7 mouse cellular contexts compared by ENCODE assay signal in the genomic region with DNA sequence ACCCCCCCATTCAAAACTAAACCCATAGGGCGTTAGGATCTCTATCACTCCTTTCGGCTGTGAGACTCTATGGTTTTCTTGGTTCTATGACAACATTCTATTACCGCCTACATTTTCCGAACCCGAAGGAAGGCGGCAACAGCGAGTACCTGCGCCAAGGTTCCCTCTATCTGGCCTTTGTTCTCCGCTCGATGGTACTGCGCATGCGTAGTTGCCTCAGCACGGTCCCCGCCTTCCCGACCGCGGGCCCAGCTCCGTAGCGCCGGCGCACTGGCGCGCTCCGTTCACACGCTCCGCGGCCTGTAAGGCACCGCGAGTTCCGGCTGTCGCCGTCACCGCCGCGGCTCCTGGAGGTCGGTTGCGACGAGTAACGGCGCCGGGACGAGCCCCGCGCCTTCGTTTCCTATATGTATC. TPM values are rescaled to one million over a fixed set of nuclear protein-coding genes. Genes with fewer than 3 reads are reported as not detected.
DNase-seq lines count a peak whose midpoint lies in the region; ATAC-seq lines count a peak whose summit lies in the region.

A gene (plus strand): TSS at position 239 of the 414 bp plus-strand sequence.

- H3K27me3 ChIP-seq in embryonic facial prominence, embryonic 11.5 days (ENCODE audit: control insufficient read depth, insufficient read depth, low read length): no peaks in the 10 kb centered on the region
- H3K27me3 ChIP-seq in limb, embryonic 10.5 days (ENCODE audit: low read depth, poor library complexity, severe bottlenecking): no peaks in the 10 kb centered on the region
- H3K27me3 ChIP-seq in midbrain, embryonic 13.5 days: no peaks in the 10 kb centered on the region

- WGBS in embryonic facial prominence, embryonic 11.5 days: under 1% methylated on average over 44 of the region's 45 CpGs
- under 1% methylated on average over 45 of the region's 45 CpGs for WGBS in limb, embryonic 10.5 days
- under 1% methylated on average over 45 of the region's 45 CpGs for WGBS in midbrain, embryonic 13.5 days

- peak within 1 kb of the TSS; percentile 97 for H3K4me3 ChIP-seq in embryonic facial prominence, embryonic 11.5 days (ENCODE audit: low read depth, low read length)
- H3K4me3 ChIP-seq in limb, embryonic 10.5 days: peak within 1 kb of the TSS; percentile 96
- H3K4me3 ChIP-seq in midbrain, embryonic 13.5 days (replicated peaks): peak within 1 kb of the TSS; percentile 98

- H3K9me3 ChIP-seq in embryonic facial prominence, embryonic 11.5 days (replicated peaks; ENCODE audit: control insufficient read depth, low read length): no peaks in the 10 kb centered on the region
- no peaks in the 10 kb centered on the region for H3K9me3 ChIP-seq in limb, embryonic 10.5 days (replicated peaks)
- H3K9me3 ChIP-seq in midbrain, embryonic 13.5 days: no peaks in the 10 kb centered on the region

- 0 out of 2 replicates have a peak within 1 kb of the TSS, but pooled peaks have one; percentile 9 for H3K27ac ChIP-seq in embryonic facial prominence, embryonic 11.5 days (replicated peaks; ENCODE audit: low read depth, low read length)
- H3K27ac ChIP-seq in limb, embryonic 10.5 days: peak within 1 kb of the TSS; percentile 97
- peak within 1 kb of the TSS; percentile 87 for H3K27ac ChIP-seq in midbrain, embryonic 13.5 days

- H3K36me3 ChIP-seq in embryonic facial prominence, embryonic 11.5 days (replicated peaks; ENCODE audit: control insufficient read depth, insufficient read depth, low read depth, low read length): no peaks in the 10 kb centered on the region
- peaks cover 28% of the 10 kb centered on the region for H3K36me3 ChIP-seq in limb, embryonic 10.5 days
- H3K36me3 ChIP-seq in midbrain, embryonic 13.5 days: peaks cover 6% of the 10 kb centered on the region; the same call in 1 of the 2 replicates

- H3K9ac ChIP-seq in embryonic facial prominence, embryonic 11.5 days (replicated peaks; ENCODE audit: low read length): peak within 1 kb of the TSS; percentile 96
- peak within 1 kb of the TSS; percentile 100 for H3K9ac ChIP-seq in midbrain, embryonic 13.5 days (replicated peaks)

- peak; percentile 98 for DNase-seq in adrenal gland, postnatal 14 days
- DNase-seq in embryonic facial prominence, embryonic 11.5 days (ENCODE audit: low spot score): peak; percentile 99
- peak; percentile 97 for DNase-seq in kidney, adult 11 months
- DNase-seq in limb, embryonic 10.5 days (ENCODE audit: low spot score): peak; percentile 97
- peak; percentile 88 for DNase-seq in spleen, adult 12 weeks (ENCODE audit: low spot score)

- peak within 1 kb of the TSS; percentile 96 for H3K4me2 ChIP-seq in embryonic facial prominence, embryonic 11.5 days (ENCODE audit: low read depth, low read length)
- peak within 1 kb of the TSS; percentile 99 for H3K4me2 ChIP-seq in midbrain, embryonic 13.5 days (replicated peaks)

- peaks cover 3% of the 10 kb centered on the region; the same call in 1 of the 2 replicates for H3K4me1 ChIP-seq in embryonic facial prominence, embryonic 11.5 days (ENCODE audit: control insufficient read depth, insufficient read depth, low read length)
- H3K4me1 ChIP-seq in limb, embryonic 10.5 days: peaks cover 24% of the 10 kb centered on the region
- H3K4me1 ChIP-seq in midbrain, embryonic 13.5 days (replicated peaks): peaks cover 35% of the 10 kb centered on the region

- ATAC-seq in embryonic facial prominence, embryonic 11.5 days (replicated peaks; ENCODE audit: insufficient number of reproducible peaks, low FRiP score, low TSS enrichment, low read depth): peak; percentile 98
- peak; percentile 98 for ATAC-seq in granulocyte monocyte progenitor cell, adult 5-6 weeks (replicated peaks; ENCODE audit: poor library complexity, severe bottlenecking)
- ATAC-seq in midbrain, embryonic 13.5 days: peak; percentile 99

RNA-seq across cellular contexts. Expression of the gene that starts here (rescaled TPM):
- 46.0 and 53.3 TPM in 2 replicates for total RNA-seq in adrenal gland, postnatal 14 days (2021)
- 44.8 and 45.3 TPM in 2 replicates for polyA plus RNA-seq in embryonic facial prominence, embryonic 11.5 days (2014; fragmentation: Nextera tagmentation; extraction: Ambion mirVana)
- 88.8 and 96.9 TPM in 2 replicates for total RNA-seq in granulocyte monocyte progenitor cell, adult 5-6 weeks (2014; fragmentation: Nextera tagmentation)
- total RNA-seq in granulocyte monocyte progenitor cell, adult 5-6 weeks (2017): 50.0 and 50.5 TPM in 2 replicates
- 35.8 and 36.6 TPM in 2 replicates for polyA plus RNA-seq in limb, embryonic 10.5 days (2016; fragmentation: Nextera tagmentation; extraction: Ambion mirVana)
- polyA plus RNA-seq in midbrain, embryonic 13.5 days (2015; fragmentation: Nextera tagmentation; extraction: Ambion mirVana): 40.2 and 41.7 TPM in 2 replicates

Comparison
In these comparisons a context has a peak if more than half of its experiments do, and no peak if none do; other contexts are left out.
1. Peak in every context shown above with its lines: DNase-seq, ATAC-seq, H3K4me3 ChIP-seq and H3K27ac ChIP-seq.
2. H3K27ac ChIP-seq: peak in every context shown above with its lines; median percentile 97 in limb, embryonic 10.5 days; 87 in midbrain, embryonic 13.5 days; 9 in embryonic facial prominence, embryonic 11.5 days.